Mouse (Mus musculus) left cerebral cortex, postnatal 36 days (tissue): ENCODE measurements at regions not wholly inside any gene's neighbourhood (a gene's known extent, or its start where the extent isn't known, plus 50 kb on each side); places are given as distances from the start of the nearest gene placed in this dataset.
"Not testable (repeated sequence)": the region's sequence is repeated elsewhere in the genome, so short reads cannot be mapped to it uniquely, and the experiment has no call there.

Experiments used
- DNase-seq, 2 experiments: peaks; one replicate each; pipeline ENCODE4 v3.0.0; 2021 to 2022; ENCODE audit warnings: low spot score in 2 of 2, mixed read lengths in 1 of 2
- intact Hi-C: fragments of 180-260 bp; cut with DNase I; formaldehyde crosslinking; loops from one replicate; pipeline ENCODE4 v1.15.1; 2025

- intact Hi-C loops = not testable (repeated sequence)
Measured at GRCm38 (mm10) chr8:55347851-55348250, 393.2 kb downstream of the Gpm6a start.

GRCm38 (mm10) chr8:55359851-55360250 is 405.2 kb downstream of the Gpm6a start:
- DNase-seq = peak in 1 of 2 experiments; percentile 9
- intact Hi-C loops = not testable (repeated sequence)

More at GRCm38 (mm10) chr8:55347851-55348250, 393.2 kb downstream of the Gpm6a start:
- not testable (repeated sequence) for DNase-seq

DNA sequence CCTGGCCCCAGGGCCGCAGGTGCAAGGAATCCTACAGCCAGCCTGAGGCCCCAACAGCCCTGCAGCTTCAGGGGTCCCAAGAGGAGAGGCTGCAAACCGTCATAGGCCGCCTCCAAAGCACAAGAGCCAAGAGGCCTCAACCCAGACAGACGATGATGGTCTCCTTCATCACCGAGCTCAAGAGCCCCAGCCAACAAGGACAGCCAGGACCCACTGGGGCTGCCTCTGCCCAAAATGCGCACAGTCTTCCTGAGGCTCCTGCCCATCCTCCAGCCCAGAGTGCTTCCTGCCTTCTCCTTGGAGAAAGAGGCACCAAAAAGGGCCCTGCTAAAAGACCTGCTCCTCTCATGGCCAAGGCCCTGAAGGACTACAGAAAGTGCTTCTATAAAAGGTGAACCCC is 412.8 kb downstream of the Gpm6a start:
- DNase-seq, intact Hi-C loops: not testable (repeated sequence)

GRCm38 (mm10) chr8:55397046-55397445 is 442.4 kb downstream of the Gpm6a start:
- DNase-seq = no peak
- intact Hi-C loops = loop anchor here (5.0 kb wide), 1 partner anchor 70 kb away; no protein-coding TSS in a partner anchor

GRCm38 (mm10) chr8:55398331-55398730 is 443.7 kb downstream of the Gpm6a start:
- intact Hi-C loops = loop anchor here (5.0 kb wide), 1 partner anchor 69 kb away; no protein-coding TSS in a partner anchor
- no peak for DNase-seq

DNA sequence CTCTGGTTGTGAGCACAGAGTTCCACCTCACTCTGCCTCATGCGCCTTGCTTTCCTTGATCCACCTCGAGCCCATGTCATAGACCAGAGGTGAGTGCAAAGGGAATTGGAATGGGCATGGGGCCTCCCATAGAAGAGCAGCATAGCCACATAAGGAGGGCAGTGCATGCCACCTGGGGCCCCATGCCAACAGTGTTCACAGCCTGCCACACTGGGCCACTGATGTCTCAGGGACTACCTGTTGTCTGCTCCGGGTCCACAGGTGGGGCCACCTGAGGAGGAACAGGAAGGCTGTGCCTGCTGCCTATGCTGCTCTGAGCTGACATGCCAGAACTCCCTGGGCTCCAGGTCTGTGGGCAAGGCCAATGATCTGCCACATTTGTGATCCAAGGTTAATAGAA is 445.8 kb downstream of the Gpm6a start:
- no peak for DNase-seq
- intact Hi-C loops = no loop called here

DNA sequence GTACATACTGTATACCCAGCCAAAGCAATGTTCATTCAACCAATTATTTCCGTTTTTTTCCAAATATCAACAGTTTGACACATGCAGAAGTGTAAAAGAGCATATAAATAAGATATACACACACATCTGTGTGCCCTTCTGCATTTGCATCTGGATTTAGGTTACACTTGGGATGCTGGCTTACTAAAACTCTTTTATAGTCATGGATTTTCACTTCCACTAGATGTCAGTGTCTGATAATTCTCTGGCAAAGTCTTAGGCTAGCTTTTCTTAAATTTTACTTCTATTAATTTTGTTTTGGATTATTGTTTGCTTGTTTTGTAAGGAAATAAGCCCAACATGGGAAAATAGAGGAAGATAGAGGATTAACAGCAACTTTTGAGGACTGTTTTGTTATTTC is 452.3 kb downstream of the Gpm6a start:
- intact Hi-C loops = loop anchor here (1.0 to 5.0 kb wide), 2 partner anchors 118 to 1080 kb away; no protein-coding TSS in a partner anchor
- DNase-seq = not testable (repeated sequence)
